Mouse (Mus musculus) 3134 (cell line): Measurements from ENCODE around the gene Ttn.

ENCODE experiments used
- DNase-seq: peaks from one replicate; pipeline ENCODE4 v3.0.0-alpha.2; 2011; ENCODE audit warnings: low spot score; ENCODE audit not compliant: insufficient read length; ENCODE audit errors: extremely low read depth

Ttn gene

DNA sequence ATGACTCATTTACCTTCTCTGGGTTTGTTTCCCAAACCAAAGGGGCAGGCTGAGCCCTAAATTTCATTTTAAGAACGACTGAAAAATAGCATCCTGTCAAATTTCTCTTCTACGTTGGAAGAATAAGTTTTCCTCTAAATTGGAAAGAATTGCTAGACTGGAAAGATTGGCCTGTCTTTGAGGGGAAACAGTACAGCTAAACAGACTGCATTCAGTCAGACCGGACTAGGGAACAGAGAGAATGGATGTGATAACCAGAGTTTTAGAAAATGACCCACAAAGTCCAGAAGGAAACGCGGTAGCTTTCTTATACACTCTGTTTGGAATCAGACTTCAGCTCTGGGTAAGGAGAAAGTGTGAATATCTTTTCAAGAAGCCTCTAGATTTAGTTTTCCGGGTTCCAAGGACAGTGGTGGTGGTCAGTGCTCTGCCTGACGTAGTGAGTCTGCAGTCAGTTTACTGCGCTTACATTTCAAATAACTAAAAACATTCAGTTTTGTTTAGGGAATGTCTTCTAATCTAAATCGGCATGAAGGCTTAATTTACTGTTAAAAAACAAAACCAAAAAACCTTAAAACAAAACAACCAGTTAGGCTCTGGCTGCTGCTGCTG is 310.1 kb downstream of the Ttn start:
- DNase-seq: no peak

- no peak for DNase-seq
Measured at GRCm38 (mm10) chr2:76671641-76672040, 310.7 kb downstream of the Ttn start.

GRCm38 (mm10) chr2:76667200-76667599 is 315.1 kb downstream of the Ttn start:
- no peak for DNase-seq

DNA sequence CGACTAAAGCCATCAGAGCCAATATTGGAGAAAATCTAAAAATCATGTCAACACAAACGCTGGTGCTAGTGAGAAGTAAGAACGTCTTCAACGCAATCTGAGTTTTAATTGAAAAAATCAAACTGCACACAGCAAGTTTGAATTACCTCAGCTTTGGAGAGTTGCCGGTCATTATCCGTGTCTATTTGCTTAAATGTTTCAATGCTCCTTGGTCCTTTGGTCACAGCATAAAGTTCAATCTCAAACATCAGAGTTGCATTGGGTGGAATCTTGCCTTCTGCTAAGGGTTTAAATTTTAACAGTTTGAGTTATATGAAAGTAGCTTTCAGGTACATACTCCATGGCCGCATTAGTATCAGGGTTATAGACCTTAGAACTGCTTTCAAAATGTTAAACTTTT is 316.8 kb downstream of the Ttn start:
- no peak for DNase-seq

GRCm38 (mm10) chr2:76659419-76659818 is 322.9 kb downstream of the Ttn start:
- no peak for DNase-seq

GRCm38 (mm10) chr2:76658551-76658950 is 323.8 kb downstream of the Ttn start:
- DNase-seq: no peak

DNA sequence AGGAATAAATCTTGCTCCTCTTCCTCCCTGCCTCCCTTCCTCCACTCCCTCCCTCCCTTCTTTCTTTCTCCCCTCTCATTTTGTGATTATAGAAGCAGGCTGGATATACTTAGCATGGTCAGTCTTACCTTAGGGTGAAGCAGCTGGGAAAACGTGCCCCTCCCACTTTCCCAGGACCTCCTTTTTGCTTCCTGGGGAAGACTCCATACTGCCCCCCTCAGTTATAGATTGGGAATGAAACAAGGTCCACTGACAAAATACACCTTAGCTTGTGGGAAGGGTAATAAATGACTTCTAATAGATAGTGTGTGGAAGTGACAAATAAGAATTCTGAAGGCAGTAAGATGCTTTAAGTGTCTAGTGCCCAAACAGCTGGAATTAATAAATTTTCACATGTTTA is 326.4 kb downstream of the Ttn start:
- no peak for DNase-seq

DNA sequence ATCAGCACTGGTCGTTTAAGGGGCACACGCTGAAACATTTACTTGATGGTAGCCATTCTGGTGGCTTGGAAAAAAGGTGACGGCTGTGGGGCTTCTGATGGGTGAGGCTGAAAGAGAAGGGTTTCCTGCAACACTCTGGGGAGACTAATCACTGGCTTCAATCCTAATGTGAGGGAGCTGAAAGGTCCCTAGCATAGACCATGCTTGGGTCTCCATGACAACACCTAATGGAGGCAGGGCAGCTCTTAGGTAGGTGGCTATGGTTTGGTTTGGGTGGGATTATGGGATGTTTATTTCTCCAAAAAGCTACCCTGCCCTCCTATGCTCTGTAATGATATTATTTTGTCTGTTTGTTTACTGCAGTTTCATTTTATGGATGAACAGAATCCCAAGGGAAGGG is 326.9 kb downstream of the Ttn start:
- DNase-seq: no peak

DNA sequence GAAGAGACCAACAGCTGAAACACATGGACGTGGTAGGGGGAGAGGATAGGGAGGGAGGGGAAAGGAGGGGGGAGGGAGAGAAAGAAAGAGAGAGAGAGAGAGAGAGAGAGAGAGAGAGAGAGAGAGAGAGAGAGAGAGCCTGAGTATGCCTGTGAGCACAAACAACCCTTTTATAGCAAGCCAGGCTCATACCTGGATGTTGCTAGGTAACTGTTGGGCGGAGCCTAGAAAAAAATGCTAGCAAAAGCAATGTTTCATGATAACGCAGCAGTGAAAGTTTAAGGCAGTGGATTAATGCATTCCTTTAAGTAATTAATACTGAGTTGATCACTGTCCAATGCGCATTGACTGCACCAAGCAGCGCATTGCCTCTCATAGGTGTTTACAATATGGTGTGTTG is 327.7 kb downstream of the Ttn start:
- no peak for DNase-seq
